Mouse (Mus musculus): ENCODE measurements around the gene Prkca. TPM values are rescaled to one million over a fixed set of nuclear protein-coding genes. Genes with fewer than 3 reads are reported as not detected.
"Not testable (repeated sequence)": the region's sequence is repeated elsewhere in the genome, so short reads cannot be mapped to it uniquely, and the experiment has no call there.

The Prkca gene
- polyA plus RNA-seq, 1 experiment = 42.3 TPM

DNA sequence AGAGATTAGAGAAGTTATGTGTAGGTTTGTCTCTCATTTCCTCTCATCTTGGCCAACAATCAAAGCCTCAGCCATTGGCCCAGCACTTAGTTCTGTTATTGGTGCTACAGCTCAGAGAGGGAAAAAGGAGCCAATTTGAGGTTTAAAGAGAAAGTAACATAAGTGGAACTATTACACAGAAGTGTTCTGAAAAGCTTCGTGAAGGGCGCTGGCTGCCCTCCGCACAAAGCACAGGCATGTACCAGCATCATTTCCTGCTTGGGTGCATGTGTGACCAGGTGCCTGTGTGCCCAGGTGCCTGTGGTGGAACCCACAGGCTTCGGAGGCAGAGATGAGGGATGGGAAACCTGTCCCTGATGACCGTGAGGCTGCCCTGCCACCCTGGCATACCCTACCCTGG, 255.7 kb downstream of the Prkca start:
- H3K27ac ChIP-seq (ENCODE audit: insufficient read depth, low read length) = no peak overlapping the region
- H3K4me3 ChIP-seq (ENCODE audit: insufficient read depth, low read length) = no peak overlapping the region
- H3K4me1 ChIP-seq (ENCODE audit: control insufficient read depth, insufficient read depth, low read length) = peaks cover 4% of the 10 kb centered on the region
- no peak for TF ChIP-seq CTCF (IDR thresholded peaks at IDR 0.05; ENCODE audit: extremely low read depth, insufficient read depth, low read length)
- no peak for TF ChIP-seq POLR2A (IDR thresholded peaks at IDR 0.05; ENCODE audit: extremely low read depth, insufficient read depth, low read length)

DNA sequence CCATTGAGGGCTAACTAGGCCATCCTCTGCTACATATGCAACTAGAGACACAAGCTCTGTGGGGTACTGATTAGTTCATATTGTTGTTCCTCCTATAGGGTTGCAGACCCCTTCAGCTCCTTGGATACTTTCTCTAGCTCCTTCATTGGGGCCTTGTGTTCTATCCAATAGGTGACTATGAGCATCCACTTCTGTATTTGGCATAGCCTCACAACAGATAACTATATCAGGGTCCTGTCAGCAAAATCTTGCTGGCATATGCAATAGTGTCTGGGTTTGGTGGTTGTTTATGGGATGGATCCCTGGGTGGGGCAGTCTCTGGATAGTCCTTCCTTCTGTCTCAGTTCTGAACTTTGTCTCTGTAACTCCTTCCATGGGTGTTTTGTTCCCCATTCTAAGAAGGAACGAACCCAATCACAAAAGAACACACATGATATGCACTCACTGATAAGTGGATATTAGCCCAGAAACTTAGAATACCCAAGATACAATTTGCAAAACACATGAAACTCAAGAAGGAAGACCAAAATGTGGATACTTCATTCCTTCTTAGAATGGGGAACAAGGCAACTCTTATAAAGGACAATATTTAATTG, 256.5 kb downstream of the Prkca start:
- not testable (repeated sequence) for H3K27ac ChIP-seq (ENCODE audit: insufficient read depth, low read length); H3K4me3 ChIP-seq (ENCODE audit: insufficient read depth, low read length); H3K4me1 ChIP-seq (ENCODE audit: control insufficient read depth, insufficient read depth, low read length)

GRCm38 (mm10) chr11:108082673-108083072, 261.1 kb downstream of the Prkca start:
- Histone ChIP-seq H3K27ac (ENCODE audit: insufficient read depth, low read length) (no peak overlapping the region), H3K4me3 (ENCODE audit: insufficient read depth, low read length) (no peak overlapping the region), H3K4me1 (ENCODE audit: control insufficient read depth, insufficient read depth, low read length) (peaks cover 4% of the 10 kb centered on the region; the same call in 1 of the 2 replicates)
- no peak for TF ChIP-seq CTCF (IDR thresholded peaks at IDR 0.05; ENCODE audit: extremely low read depth, insufficient read depth, low read length)
- no peak for TF ChIP-seq POLR2A (IDR thresholded peaks at IDR 0.05; ENCODE audit: extremely low read depth, insufficient read depth, low read length)

GRCm38 (mm10) chr11:108079946-108080650, 263.6 kb downstream of the Prkca start:
- H3K4me3 ChIP-seq (ENCODE audit: insufficient read depth, low read length) = no peak overlapping the region
- H3K27ac ChIP-seq (ENCODE audit: insufficient read depth, low read length) = no peak overlapping the region
- no peak for TF ChIP-seq CTCF (IDR thresholded peaks at IDR 0.05; ENCODE audit: extremely low read depth, insufficient read depth, low read length)
- no peak for TF ChIP-seq POLR2A (IDR thresholded peaks at IDR 0.05; ENCODE audit: extremely low read depth, insufficient read depth, low read length)
- peaks cover 4% of the 10 kb centered on the region; the same call in 1 of the 2 replicates for H3K4me1 ChIP-seq (ENCODE audit: control insufficient read depth, insufficient read depth, low read length)

DNA sequence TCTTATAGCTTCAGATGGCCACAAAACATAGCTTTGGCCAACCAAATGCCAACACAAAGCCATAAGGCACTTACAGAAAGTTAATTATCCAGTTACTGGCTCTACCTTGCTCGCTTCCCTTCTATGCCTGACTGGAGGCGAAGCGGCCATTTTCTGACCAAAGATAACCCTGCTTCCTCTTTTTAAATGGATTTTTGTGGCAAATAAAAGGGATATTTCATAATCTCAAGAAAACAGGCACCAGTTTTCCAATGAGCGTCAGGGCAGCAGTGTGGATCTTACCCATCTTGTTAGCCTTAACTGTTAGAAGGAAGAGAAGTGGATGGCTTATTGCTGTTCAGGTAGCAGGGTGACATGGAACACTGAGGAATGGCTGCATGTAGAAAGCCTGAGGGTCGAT, 264.3 kb downstream of the Prkca start:
- no peak overlapping the region for H3K4me3 ChIP-seq (ENCODE audit: insufficient read depth, low read length)
- TF ChIP-seq CTCF (IDR thresholded peaks at IDR 0.05; ENCODE audit: extremely low read depth, insufficient read depth, low read length) (no peak), POLR2A (IDR thresholded peaks at IDR 0.05; ENCODE audit: extremely low read depth, insufficient read depth, low read length) (no peak)
- H3K27ac ChIP-seq (ENCODE audit: insufficient read depth, low read length) = no peak overlapping the region
- peaks cover 4% of the 10 kb centered on the region; the same call in 1 of the 2 replicates for H3K4me1 ChIP-seq (ENCODE audit: control insufficient read depth, insufficient read depth, low read length)

GRCm38 (mm10) chr11:108077514-108077913, 266.2 kb downstream of the Prkca start:
- Histone ChIP-seq H3K27ac (ENCODE audit: insufficient read depth, low read length) (no peak overlapping the region), H3K4me3 (ENCODE audit: insufficient read depth, low read length) (no peak overlapping the region), H3K4me1 (ENCODE audit: control insufficient read depth, insufficient read depth, low read length) (peaks cover 4% of the 10 kb centered on the region; the same call in 1 of the 2 replicates)
- TF ChIP-seq CTCF (IDR thresholded peaks at IDR 0.05; ENCODE audit: extremely low read depth, insufficient read depth, low read length) (no peak), POLR2A (IDR thresholded peaks at IDR 0.05; ENCODE audit: extremely low read depth, insufficient read depth, low read length) (no peak)

DNA sequence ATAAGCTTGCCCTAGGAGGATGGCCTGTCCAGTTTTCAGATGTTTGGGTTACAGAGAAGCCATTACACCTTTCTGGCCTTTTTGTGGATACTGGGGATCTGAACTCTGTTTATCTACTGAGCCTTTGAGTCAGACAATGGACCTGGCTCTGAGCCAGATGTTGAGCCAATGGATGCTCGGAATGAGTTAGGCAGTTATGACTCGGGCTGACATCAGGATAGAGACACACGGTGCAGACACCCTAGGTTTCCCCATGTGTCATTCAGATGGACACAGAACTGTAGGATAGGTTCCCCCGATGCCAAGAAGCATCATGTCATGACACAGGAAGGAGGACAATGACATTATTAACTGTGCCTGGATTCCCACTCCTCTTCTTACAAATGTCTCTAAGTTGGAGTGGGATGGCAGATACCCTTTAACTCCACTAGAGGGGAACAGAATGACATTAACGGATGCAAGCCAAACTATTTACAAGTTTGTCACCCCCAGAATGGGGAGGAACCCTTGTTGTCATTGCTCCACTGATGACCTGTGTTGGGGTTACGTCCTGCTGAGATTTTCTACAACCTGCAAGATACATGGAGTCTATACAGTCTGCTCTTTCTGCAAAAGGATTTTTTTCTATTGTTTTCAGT, 271.0 kb downstream of the Prkca start:
- TF ChIP-seq CTCF (IDR thresholded peaks at IDR 0.05; ENCODE audit: extremely low read depth, insufficient read depth, low read length) = peak; percentile 18; the same call in 1 of the 2 replicates
- TF ChIP-seq POLR2A (IDR thresholded peaks at IDR 0.05; ENCODE audit: extremely low read depth, insufficient read depth, low read length) = no peak
- no peaks in the 10 kb centered on the region for H3K4me1 ChIP-seq (ENCODE audit: control insufficient read depth, insufficient read depth, low read length)
- no peak overlapping the region for H3K4me3 ChIP-seq (ENCODE audit: insufficient read depth, low read length)
- no peak overlapping the region for H3K27ac ChIP-seq (ENCODE audit: insufficient read depth, low read length)

DNA sequence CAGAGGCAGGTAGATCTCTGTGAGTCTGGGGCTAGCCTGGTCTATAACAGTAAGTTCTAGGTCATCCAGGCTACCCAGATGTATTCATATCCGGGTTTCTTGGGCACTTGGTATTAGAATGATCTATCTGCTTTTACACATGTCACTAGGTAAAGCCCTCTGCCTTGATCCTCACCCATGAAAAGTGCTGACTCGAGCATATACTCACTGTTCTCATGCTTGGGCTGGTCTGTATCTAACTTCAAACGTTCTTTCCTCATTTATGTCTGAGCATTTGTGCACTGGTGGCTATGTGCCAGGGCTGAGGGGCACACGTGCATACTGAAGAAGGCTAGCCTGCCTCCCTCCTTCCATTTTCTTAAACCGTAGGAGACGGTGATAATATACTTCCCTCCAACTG, 272.5 kb downstream of the Prkca start:
- no peaks in the 10 kb centered on the region for H3K4me1 ChIP-seq (ENCODE audit: control insufficient read depth, insufficient read depth, low read length)
- no peak overlapping the region for H3K27ac ChIP-seq (ENCODE audit: insufficient read depth, low read length)
- no peak for TF ChIP-seq POLR2A (IDR thresholded peaks at IDR 0.05; ENCODE audit: extremely low read depth, insufficient read depth, low read length)
- no peak for TF ChIP-seq CTCF (IDR thresholded peaks at IDR 0.05; ENCODE audit: extremely low read depth, insufficient read depth, low read length)
- no peak overlapping the region for H3K4me3 ChIP-seq (ENCODE audit: insufficient read depth, low read length)

DNA sequence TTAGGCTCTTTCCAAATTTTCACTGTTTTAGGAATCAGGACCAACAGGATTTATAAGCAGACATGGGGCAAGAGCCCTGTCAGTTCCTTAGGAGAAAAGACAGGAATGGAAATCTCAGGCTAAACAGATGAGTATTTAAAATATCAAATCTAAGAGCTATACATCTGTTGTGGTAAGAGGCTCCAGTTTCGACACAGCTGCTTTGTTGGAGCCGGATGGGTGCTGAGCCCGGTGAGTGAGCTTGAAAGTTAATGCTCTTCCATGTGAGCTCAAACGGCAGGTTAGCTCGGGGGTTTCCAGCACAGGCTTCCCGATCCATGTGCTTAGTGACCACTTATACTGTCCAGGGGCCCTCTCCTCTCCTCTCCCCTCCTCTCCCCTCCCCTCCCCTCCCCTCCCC, 273.7 kb downstream of the Prkca start:
- Histone ChIP-seq H3K4me1 (ENCODE audit: control insufficient read depth, insufficient read depth, low read length) (no peaks in the 10 kb centered on the region), H3K27ac (ENCODE audit: insufficient read depth, low read length) (no peak overlapping the region), H3K4me3 (ENCODE audit: insufficient read depth, low read length) (no peak overlapping the region)
- no peak for TF ChIP-seq CTCF (IDR thresholded peaks at IDR 0.05; ENCODE audit: extremely low read depth, insufficient read depth, low read length)
- TF ChIP-seq POLR2A (IDR thresholded peaks at IDR 0.05; ENCODE audit: extremely low read depth, insufficient read depth, low read length) = no peak

GRCm38 (mm10) chr11:108068430-108068829, 275.3 kb downstream of the Prkca start:
- Histone ChIP-seq H3K4me3 (ENCODE audit: insufficient read depth, low read length) (no peak overlapping the region), H3K4me1 (ENCODE audit: control insufficient read depth, insufficient read depth, low read length) (peaks cover 2% of the 10 kb centered on the region; the same call in 1 of the 2 replicates), H3K27ac (ENCODE audit: insufficient read depth, low read length) (no peak overlapping the region)
- no peak for TF ChIP-seq POLR2A (IDR thresholded peaks at IDR 0.05; ENCODE audit: extremely low read depth, insufficient read depth, low read length)
- TF ChIP-seq CTCF (IDR thresholded peaks at IDR 0.05; ENCODE audit: extremely low read depth, insufficient read depth, low read length) = no peak
